Mouse (Mus musculus): ENCODE measurements at regions not wholly inside any gene's neighbourhood (a gene's known extent, or its start where the extent isn't known, plus 50 kb on each side); places are given as distances from the start of the nearest gene placed in this dataset.

DNA sequence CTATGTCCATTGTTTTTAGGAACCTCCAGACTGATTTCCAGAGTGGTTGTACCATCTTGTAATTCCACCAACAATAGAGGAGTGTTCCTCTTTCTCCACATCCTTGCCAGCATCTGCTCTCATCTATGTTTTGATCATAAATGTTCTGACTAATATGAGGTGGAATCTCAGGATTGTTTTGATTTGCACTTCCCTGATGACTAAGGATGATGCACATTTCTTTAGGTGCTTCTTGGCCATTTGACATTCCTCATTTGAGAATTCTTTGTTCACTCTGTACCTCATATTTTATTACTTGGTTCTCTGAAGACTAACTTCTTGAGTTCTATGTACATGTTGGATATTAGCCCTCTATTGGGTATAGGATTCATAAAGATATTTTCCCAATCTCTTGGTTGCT lies 538.4 kb downstream of the Inhba start:
- TF ChIP-seq POLR2A (IDR thresholded peaks at IDR 0.05; ENCODE audit: control insufficient read depth, low read depth, low read length) (no peak), CTCF (IDR thresholded peaks at IDR 0.05; ENCODE audit: control insufficient read depth, insufficient read depth, insufficient replicate concordance, low read depth, low read length) (no peak)

All from testis, adult 2 months (tissue).